Mouse (Mus musculus): ENCODE data around the gene Gm49368.
"Not testable (repeated sequence)": the region's sequence is repeated elsewhere in the genome, so short reads cannot be mapped to it uniquely, and the experiment has no call there.

The Gm49368 gene

DNA sequence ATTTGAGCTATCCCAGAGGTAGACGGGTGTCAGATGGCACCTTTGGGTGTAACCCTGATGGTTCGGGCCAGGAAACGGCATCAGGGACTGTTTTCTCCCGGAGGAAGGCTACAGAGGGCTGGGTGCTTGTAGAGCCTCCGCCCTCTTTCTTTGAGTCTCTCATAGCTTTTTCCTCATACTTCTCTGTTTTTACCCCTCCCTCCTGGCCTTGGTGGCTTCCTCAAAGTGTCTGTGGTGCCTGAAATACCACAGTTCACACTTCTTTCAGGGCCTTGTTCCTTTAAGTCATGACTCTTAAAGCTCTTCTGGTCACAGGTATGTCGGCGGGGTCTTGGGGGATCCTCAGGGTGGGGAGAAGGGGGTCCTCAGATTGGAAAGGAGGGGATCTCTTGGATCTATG lies at the start of gene Gm49368, which contains the start of gene Itgam:
TSS of gene Gm49368 (plus strand) at position 228 of the 400 bp plus-strand sequence.
TSS of gene Itgam (plus strand) at position 185 of the 400 bp plus-strand sequence.
- DNase-seq (ENCODE audit: low spot score) = no peak

DNA sequence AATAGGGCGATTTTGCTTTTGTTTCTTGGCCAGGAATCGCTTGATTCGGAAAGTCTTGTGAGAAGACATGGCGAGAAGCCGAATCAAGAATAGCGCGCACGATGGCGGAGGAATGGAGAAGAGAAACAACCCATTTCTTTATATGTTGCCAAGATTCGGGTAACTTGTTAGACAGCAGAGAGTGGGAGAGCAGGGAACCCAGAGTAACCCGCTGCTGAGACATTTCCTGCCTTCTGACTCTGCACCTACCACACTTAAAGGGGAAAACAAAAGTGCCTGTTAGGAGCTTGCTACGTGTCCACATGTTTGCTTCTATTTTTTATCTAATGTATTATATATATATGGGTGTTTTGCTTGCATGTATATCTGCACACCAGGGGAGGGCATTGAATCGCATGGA lies 49.4 kb upstream of the Gm49368 start:
- DNase-seq (ENCODE audit: low spot score) = no peak

DNA sequence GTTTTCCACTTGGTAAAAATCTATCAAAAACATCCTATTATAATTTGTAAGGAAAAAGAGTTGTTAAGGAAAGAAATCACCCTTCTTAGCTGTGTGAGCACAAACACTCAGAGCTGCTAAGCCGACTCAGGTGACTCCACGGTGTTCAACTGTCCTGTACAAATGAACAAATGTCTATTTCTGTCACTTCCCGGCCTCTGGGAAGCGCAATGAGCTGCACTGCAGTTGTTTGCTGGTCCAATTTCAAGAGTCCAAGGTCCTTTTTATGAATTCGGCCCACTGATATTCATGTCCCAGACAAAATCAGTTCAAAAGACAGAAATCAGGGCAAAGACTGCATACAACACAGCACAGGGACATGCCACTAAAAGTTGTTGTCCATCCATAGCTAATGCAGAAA lies 46.3 kb upstream of the Gm49368 start:
- DNase-seq (ENCODE audit: low spot score) = not testable (repeated sequence)

- DNase-seq (ENCODE audit: low spot score) = no peak
These were observed 45.8 kb upstream of the Gm49368 start for GRCm38 (mm10) chr7:128016650-128017049.

DNA sequence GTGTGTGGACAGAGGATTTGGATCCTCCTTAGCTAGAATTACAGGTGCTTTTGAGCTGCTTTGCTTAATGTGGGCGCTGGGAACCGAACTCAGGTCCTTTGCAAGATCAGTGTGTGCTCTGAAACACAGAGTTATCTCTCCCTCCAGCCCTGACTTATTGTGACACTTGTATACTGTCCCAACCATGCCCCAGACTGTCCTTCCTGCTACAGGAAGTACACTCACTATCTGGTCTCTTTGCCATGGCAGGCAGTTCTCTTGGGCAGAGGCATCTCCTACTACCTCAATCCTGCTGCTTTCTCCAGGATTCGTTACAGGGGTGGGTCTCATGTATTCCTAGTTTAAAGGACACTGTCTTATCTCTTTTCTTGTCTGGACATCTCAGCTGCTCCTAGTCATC lies 44.2 kb upstream of the Gm49368 start:
- DNase-seq (ENCODE audit: low spot score) = no peak

- peak; percentile 47 for DNase-seq (ENCODE audit: low spot score)
These were observed 43.3 kb upstream of the Gm49368 start for GRCm38 (mm10) chr7:128019187-128019586.

GRCm38 (mm10) chr7:128022974-128023373 lies 39.5 kb upstream of the Gm49368 start:
- DNase-seq (ENCODE audit: low spot score) = no peak

GRCm38 (mm10) chr7:128023565-128023964 lies 38.9 kb upstream of the Gm49368 start:
- no peak for DNase-seq (ENCODE audit: low spot score)

DNA sequence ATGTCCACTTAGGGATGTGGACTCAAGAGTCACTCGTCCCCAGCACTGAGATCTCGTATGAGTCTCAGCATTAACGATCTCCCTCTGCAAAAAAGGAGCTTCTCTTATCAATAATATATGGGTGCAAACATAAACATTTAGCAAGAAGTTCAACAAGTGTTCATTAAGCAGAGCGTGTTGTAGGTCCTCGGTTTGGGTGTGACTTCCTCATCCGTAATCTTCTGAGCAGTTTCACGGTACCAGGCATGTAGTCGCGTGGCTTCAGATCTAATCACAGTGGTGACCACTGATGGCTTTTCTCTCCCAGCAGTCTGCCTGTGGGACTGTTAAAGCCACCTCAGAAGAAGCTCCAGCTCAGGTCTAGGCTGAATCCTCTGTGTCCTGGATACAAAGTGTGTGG lies 38.1 kb upstream of the Gm49368 start:
- DNase-seq (ENCODE audit: low spot score) = no peak

GRCm38 (mm10) chr7:128024932-128025331 lies 37.6 kb upstream of the Gm49368 start:
- DNase-seq (ENCODE audit: low spot score) = no peak

GRCm38 (mm10) chr7:128025381-128025780 lies 37.1 kb upstream of the Gm49368 start:
- DNase-seq (ENCODE audit: low spot score) = no peak

DNA sequence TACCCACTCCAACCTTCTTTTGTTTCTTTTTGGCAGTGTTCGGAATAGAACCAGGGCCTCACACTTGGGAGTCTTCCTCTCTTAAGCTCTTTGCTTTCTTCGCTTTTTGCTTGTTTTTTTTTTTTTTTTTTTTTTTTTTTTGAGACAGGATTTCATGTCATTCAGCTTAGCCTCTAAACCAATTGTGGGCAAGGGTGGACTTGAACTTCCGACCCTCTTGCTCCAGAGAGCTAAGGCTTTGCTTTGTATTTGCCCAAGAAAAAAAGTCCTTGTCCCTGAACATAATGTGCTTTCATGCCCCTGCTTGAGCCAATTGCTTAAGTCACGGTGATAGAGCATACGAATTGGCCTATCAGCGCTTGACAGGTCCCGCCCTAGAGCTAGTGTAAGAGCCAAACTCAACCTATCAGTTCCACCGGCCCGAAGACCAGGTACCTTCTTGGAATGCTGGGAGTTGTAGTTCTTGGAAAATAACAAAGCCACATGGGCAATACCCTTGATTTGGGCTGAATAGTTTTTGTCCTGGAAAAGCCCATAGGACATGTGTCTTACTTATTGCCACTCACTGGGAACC lies 31.0 kb upstream of the Gm49368 start:
- DNase-seq (ENCODE audit: low spot score) = peak; percentile 79

GRCm38 (mm10) chr7:128032290-128032988 lies 30.0 kb upstream of the Gm49368 start:
- DNase-seq (ENCODE audit: low spot score) = peak; percentile 71

GRCm38 (mm10) chr7:128032989-128033293 lies 29.5 kb upstream of the Gm49368 start:
- no peak for DNase-seq (ENCODE audit: low spot score)

DNA sequence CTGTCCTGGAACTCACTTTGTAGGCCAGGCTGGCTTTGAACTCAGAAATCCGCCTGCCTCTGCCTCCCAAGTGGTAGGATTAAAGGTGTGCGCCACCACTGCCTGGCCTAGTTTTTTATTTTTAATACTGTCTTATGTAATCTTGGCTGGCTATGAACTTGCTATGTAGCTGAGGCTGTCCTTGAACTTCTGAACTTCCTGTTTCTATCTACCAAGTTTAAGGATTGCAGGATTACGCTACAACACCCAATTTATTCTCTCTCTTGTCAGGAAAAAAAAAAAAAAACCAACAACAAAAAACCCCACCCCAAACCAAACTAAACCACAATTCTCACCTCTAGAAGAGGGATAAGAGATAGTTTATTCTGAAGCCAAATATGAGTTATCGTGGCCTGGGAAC lies 28.9 kb upstream of the Gm49368 start:
- no peak for DNase-seq (ENCODE audit: low spot score)

DNA sequence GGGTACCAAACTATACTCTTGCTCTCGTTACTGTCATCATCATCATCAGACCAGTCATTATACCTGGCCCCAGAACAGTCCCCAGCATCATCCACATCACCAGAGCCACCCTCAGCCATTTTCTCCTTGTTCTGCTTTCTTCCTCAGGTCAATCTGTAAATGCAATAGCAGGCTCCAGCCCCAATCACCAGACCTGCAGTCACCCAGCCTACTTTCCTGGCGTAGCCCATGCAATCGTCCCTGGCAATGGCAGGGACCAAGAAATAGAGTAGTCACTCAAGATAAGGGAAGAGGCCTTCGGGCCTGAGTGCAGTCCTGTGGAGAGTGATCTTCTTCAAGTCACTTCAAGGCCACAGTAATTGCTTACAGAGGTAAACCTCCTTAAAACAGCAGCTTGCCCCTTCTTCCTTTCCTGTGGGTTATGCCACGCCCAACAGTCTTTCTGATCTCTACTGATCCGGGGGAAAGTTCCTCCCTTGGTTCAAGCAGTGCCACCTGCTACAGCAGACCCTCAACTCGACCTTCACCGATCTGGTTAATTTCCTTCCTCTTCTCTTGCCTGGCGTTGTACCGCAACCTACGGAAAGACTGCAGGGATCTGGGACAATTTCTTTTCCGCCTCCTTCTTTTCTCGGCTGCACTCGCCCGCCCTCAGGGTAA lies 20.2 kb upstream of the Gm49368 start:
- DNase-seq (ENCODE audit: low spot score) = not testable (repeated sequence)

DNA sequence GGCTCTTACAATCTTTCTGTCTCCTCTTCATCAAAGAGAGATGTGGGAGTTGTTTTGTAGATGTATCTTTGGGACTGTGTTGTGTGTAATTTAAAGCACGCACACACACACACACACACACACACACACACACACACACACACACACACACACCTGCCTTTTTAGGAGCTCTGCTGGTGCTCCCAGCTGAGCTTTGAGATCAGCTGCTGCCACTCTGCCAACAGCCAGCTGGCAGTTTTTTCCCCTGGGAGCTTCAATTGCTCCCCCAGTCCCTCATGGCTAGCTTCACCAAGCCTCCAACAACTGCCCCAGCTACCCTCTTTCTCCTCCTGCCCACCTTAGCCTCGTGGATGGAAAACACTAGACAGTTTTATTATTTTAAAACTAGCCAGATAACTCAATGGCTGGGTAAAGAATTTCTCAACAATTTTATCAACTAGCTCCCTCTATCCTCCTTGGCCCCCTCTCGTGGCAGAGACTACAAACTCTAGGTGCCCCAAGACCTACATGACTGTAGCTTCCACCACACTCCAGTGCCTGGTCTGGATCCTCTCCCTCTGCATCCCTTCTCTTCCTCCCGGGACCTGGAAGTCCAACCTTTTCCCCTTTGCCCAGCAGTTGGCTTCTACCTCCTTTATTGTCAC lies 18.2 kb upstream of the Gm49368 start:
- DNase-seq (ENCODE audit: low spot score) = no peak

DNA sequence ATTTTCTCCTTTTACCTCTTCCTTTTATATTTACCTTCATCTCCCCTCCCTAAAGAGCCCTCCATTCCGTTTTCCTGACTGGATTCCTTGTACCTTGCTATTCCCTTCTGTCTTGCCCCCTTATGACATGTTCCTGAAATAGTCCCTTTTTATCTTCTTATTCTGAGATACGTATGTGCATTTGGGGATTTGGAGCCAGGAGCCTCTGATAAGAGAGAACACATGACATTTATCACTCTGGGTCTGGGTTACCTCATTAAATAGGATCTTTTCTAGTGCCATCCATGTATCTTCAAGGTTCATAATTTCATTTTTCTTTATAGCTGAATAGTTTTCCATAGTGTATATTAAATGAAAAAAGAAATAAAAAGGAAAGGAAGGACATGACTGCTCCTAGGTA lies 16.8 kb upstream of the Gm49368 start:
- DNase-seq (ENCODE audit: low spot score) = no peak

- no peak for DNase-seq (ENCODE audit: low spot score)
These were observed 13.7 kb upstream of the Gm49368 start for GRCm38 (mm10) chr7:128048819-128049218.

DNA sequence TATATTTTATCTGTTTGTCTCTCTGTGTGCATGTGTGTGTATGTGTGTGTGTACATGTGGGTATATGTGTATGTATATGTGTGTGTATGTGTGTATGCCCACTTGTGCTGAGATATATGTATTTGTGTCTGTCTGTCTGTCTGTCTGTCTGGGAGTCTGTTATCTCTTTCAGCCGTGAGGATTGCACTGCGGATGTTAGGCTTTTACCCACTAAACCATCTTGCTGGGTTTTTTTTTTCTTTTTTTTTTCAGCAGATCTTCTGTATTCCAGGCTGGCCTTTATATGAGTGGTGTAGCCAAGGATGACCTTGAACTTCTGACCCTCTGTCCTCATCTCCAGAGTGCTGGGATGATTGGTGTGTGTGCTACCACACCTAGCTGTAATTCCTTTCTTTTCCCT lies 13.2 kb upstream of the Gm49368 start:
- DNase-seq (ENCODE audit: low spot score) = no peak

- no peak for DNase-seq (ENCODE audit: low spot score)
These were observed 11.7 kb upstream of the Gm49368 start for GRCm38 (mm10) chr7:128050739-128051138.

GRCm38 (mm10) chr7:128053061-128053460 lies 9.4 kb upstream of the Gm49368 start:
- DNase-seq (ENCODE audit: low spot score) = no peak

- DNase-seq (ENCODE audit: low spot score) = peak; percentile 40
These were observed 5.5 kb upstream of the Gm49368 start for GRCm38 (mm10) chr7:128056917-128057444.
